8 mouse cellular contexts compared by ENCODE assay signal in the genomic region with DNA sequence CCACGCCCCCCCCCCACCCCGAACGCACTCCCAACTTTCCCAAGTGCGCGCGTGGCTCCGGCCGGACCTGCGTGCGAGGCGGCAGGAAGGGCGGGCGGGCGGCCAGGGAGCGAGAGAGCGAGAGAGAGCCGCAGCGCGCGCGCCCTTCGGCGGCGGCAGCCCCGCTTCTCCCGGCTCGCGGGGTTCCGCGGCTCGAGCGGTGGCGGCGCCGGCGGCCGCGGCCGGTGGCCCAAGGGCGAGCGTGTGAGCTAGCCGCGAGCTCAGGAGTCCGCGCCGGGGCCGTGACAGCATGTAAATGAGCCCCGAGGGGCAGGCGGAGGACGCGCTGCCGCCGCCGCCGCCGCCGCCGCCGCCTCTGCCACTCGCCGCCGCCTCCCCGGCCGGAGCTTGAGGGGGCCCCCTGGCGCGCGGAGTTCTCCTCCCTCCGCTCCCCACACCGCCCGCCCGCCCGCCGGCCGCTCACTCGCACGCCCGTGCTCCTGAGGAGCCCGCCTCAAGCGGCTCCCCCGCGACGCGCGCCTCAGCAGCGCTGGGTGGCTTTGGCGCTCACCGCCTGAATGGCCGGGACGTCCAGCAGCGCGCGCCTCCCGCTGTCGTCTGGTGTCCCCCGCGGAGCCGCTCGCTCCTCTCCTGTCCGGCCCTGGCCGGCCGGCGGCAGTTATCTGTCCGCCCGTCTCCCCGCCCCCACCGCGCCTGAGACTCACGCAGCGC. TPM values are rescaled to one million over a fixed set of nuclear protein-coding genes. Genes with fewer than 3 reads are reported as not detected.
A peak's percentile ranks its signal among the peaks of the same experiment; 100 is the strongest.
DNase-seq lines count a peak whose midpoint lies in the region; ATAC-seq and TF ChIP-seq lines count a peak whose summit lies in the region.

No protein-coding gene starts in this region.

- no peak for TF ChIP-seq EP300 in heart, adult 2 months (IDR thresholded peaks at IDR 0.05; ENCODE audit: insufficient read depth, low read depth, low read length)
- TF ChIP-seq EP300 in liver, embryonic 14.5 days (IDR thresholded peaks at IDR 0.05; ENCODE audit: low read depth) = no peak
- TF ChIP-seq EP300 in stomach, postnatal 0 days (optimal IDR thresholded peaks at IDR 0.05) = no peak

- 34% methylated on average over 58 of the region's 109 CpGs for WGBS in heart, adult 2 months
- WGBS in liver, embryonic 14.5 days (ENCODE audit: insufficient replicate concordance) = 12% methylated on average over 37 of the region's 109 CpGs
- 7% methylated on average over 29 of the region's 109 CpGs for WGBS in stomach, postnatal 0 days

- DNase-seq in layer of hippocampus, adult 2 months (ENCODE audit: low spot score in 2 of 2) = peak in 1 of 2 experiments; percentile 12
- no peak for DNase-seq in layer of hippocampus, adult 9-10 months (ENCODE audit: low spot score)
- peak; percentile 55 for DNase-seq in embryo, embryonic 11 days
- peak; percentile 80 to 85 for DNase-seq in heart, adult 2 months
- peak; percentile 78 for DNase-seq in kidney, adult 18-20 months
- DNase-seq in liver, embryonic 14.5 days (ENCODE audit: low read depth in 3 of 3, low spot score in 3 of 3) = peak in 1 of 3 experiments; percentile 11
- DNase-seq in natural killer cell, adult 2 months (ENCODE audit: low spot score in 2 of 2) = peak; percentile 32 to 55
- DNase-seq in stomach, postnatal 0 days (ENCODE audit: low spot score) = peak; percentile 79

- intact Hi-C loops in heart, adult 2 months (cut with DNase I) = loop anchor here (1.0 to 2.0 kb wide), 3 partner anchors 22 to 120 kb away; no protein-coding TSS in a partner anchor

- no peaks in the 10 kb centered on the region; the same call in 1 of the 2 replicates for H3K4me1 ChIP-seq in heart, adult 2 months (ENCODE audit: control insufficient read depth, insufficient read depth, low read length)
- H3K4me1 ChIP-seq in liver, embryonic 14.5 days (replicated peaks; ENCODE audit: control insufficient read depth in 2 of 2, insufficient read depth in 2 of 2, low read length in 1 of 2) = no peaks in the 10 kb centered on the region
- no peaks in the 10 kb centered on the region for H3K4me1 ChIP-seq in stomach, postnatal 0 days (replicated peaks; ENCODE audit: control insufficient read depth, insufficient read depth)

- peak overlapping the region; percentile 69 for H3K4me2 ChIP-seq in liver, embryonic 14.5 days (ENCODE audit: low read depth)
- H3K4me2 ChIP-seq in stomach, postnatal 0 days (replicated peaks; ENCODE audit: low read depth) = peak overlapping the region; percentile 66

- H3K9ac ChIP-seq in heart, adult 2 months (ENCODE audit: low read depth, low read length) = peak overlapping the region; percentile 95
- H3K9ac ChIP-seq in liver, embryonic 14.5 days (replicated peaks) = no peak overlapping the region
- peak overlapping the region; percentile 61 for H3K9ac ChIP-seq in stomach, postnatal 0 days (ENCODE audit: low read length)

- TF ChIP-seq POLR2A in heart, adult 2 months (IDR thresholded peaks at IDR 0.05; ENCODE audit: insufficient read depth, low read depth, low read length) = no peak

- H3K27me3 ChIP-seq in heart, adult 2 months (ENCODE audit: control insufficient read depth, insufficient read depth, low read length) = no peaks in the 10 kb centered on the region
- peaks cover 23% of the 10 kb centered on the region for H3K27me3 ChIP-seq in liver, embryonic 14.5 days (ENCODE audit: control insufficient read depth, insufficient read depth, low read length)
- H3K27me3 ChIP-seq in stomach, postnatal 0 days (ENCODE audit: control insufficient read depth, insufficient read depth, low read length) = no peaks in the 10 kb centered on the region

- no peaks in the 10 kb centered on the region; the same call in 1 of the 2 replicates for H3K9me3 ChIP-seq in liver, embryonic 14.5 days (ENCODE audit: control insufficient read depth, low read length)
- no peaks in the 10 kb centered on the region for H3K9me3 ChIP-seq in stomach, postnatal 0 days (ENCODE audit: control insufficient read depth, low read length)

- TF ChIP-seq CTCF in layer of hippocampus, adult 2 months (conservative IDR thresholded peaks at IDR 0.05) = no peak; the same call in 1 of the 2 replicates
- peak; percentile 44 for TF ChIP-seq CTCF in heart, adult 2 months (IDR thresholded peaks at IDR 0.05)
- no peak for TF ChIP-seq CTCF in liver, embryonic 14.5 days (IDR thresholded peaks at IDR 0.05; ENCODE audit: low read depth)
- peak; percentile 43 for TF ChIP-seq CTCF in stomach, postnatal 0 days (IDR thresholded peaks at IDR 0.05; ENCODE audit: low read depth)

- H3K27ac ChIP-seq in layer of hippocampus, adult 2 months = no peak overlapping the region; the same call in 1 of the 2 replicates
- H3K27ac ChIP-seq in heart, adult 2 months = peak overlapping the region; percentile 72
- no peak overlapping the region for H3K27ac ChIP-seq in liver, embryonic 14.5 days
- H3K27ac ChIP-seq in stomach, postnatal 0 days (replicated peaks) = peak overlapping the region; percentile 71

- ATAC-seq in liver, embryonic 14.5 days (ENCODE audit: insufficient read depth) = peak; percentile 83
- ATAC-seq in stomach, postnatal 0 days (ENCODE audit: low FRiP score, low TSS enrichment) = peak; percentile 90

- H3K79me2 ChIP-seq in heart, adult 2 months (replicated peaks; ENCODE audit: control insufficient read depth, insufficient read depth, low read length) = no peaks in the 10 kb centered on the region

- H3K4me3 ChIP-seq in layer of hippocampus, adult 2 months = peak overlapping the region; percentile 46
- H3K4me3 ChIP-seq in heart, adult 2 months = peak overlapping the region; percentile 55
- H3K4me3 ChIP-seq in liver, embryonic 14.5 days (ENCODE audit: insufficient read depth in 1 of 2, low read depth in 2 of 2, low read length in 2 of 2) = peak overlapping the region; percentile 49 to 50
- peak overlapping the region; percentile 50 for H3K4me3 ChIP-seq in stomach, postnatal 0 days (ENCODE audit: low read depth, low read length)

- no peaks in the 10 kb centered on the region for H3K36me3 ChIP-seq in heart, adult 2 months (ENCODE audit: control insufficient read depth, insufficient read depth, low read length)
- H3K36me3 ChIP-seq in liver, embryonic 14.5 days (replicated peaks; ENCODE audit: control insufficient read depth, insufficient read depth, low read depth) = no peaks in the 10 kb centered on the region
- H3K36me3 ChIP-seq in stomach, postnatal 0 days (ENCODE audit: control insufficient read depth, insufficient read depth, low read length) = no peaks in the 10 kb centered on the region

RNA-seq across cellular contexts. Expression of a gene that starts 1.5 kb away (rescaled TPM):
- total RNA-seq in layer of hippocampus, adult 2 months (2021) = 100 to 1,000 TPM; 101 to 111 TPM
- total RNA-seq in heart, adult 2 months (2021) = 100 to 1,000 TPM; 140 to 205 TPM
- 108 and 133 TPM in 2 replicates for polyA plus RNA-seq in heart, adult 2 months (2012; rRNA removed)
- 4.3 and 5.1 TPM in 2 replicates for polyA plus RNA-seq in liver, embryonic 14.5 days (2012; rRNA removed)
- polyA plus RNA-seq in liver, embryonic 14.5 days (2014; fragmentation: Nextera tagmentation; extraction: Ambion mirVana) = 10.6 TPM in 2 replicates
- 69.7 and 77.3 TPM in 2 replicates for polyA plus RNA-seq in stomach, postnatal 0 days (2015; fragmentation: Nextera tagmentation; extraction: Ambion mirVana)

Comparison
In these comparisons a context has a peak if more than half of its experiments do, and no peak if none do; other contexts are left out.
1. H3K27ac ChIP-seq: peak in heart, adult 2 months (single experiment) and stomach, postnatal 0 days (single experiment); none in layer of hippocampus, adult 2 months (single experiment) and liver, embryonic 14.5 days (single experiment).
2. CTCF ChIP-seq: peak in heart, adult 2 months (single experiment) and stomach, postnatal 0 days (single experiment); none in layer of hippocampus, adult 2 months (single experiment) and liver, embryonic 14.5 days (single experiment).
3. Peak in every context shown above with its lines, with median percentiles within 50 percentile points of each other: H3K4me3 ChIP-seq.